Mouse (Mus musculus) megakaryocyte, adult 5-6 weeks (primary cell): ENCODE results near the gene Rnf32. TPM values are rescaled to one million over a fixed set of nuclear protein-coding genes. Genes with fewer than 3 reads are reported as not detected.

ENCODE experiments used
- ATAC-seq: 2 replicates; pipeline ENCODE4 v1.8.0; 2016; ENCODE audit warnings: mild to moderate bottlenecking, inconsistent platforms; ENCODE audit not compliant: poor library complexity, severe bottlenecking
- total RNA-seq, 2 experiments: library from RNA; stranded (forward) in 1 of 2; stranded (reverse) in 1 of 2; fragments of 153-499, 151-499 nt in 1 of 2; fragments of 221-1000, 200-1000 nt in 1 of 2; gene quantifications; 2 replicates each; pipeline versions ENCODE4 v1.2.3 to v1.2.4; 2015 to 2017

The Rnf32 gene
- total RNA-seq, 2 experiments from 2014 or later: not detected

GRCm38 (mm10) chr5:29270879-29271278, 75.1 kb downstream of the Rnf32 start:
- ATAC-seq: no peak

GRCm38 (mm10) chr5:29273426-29273825, 77.6 kb downstream of the Rnf32 start:
- ATAC-seq: no peak

GRCm38 (mm10) chr5:29274746-29275145, 79.0 kb downstream of the Rnf32 start:
- ATAC-seq: no peak

Other genes with a start within 250 kb of the Rnf32 start
- 0.27 and 0.33 TPM in 2 replicates for gene Lmbr1, start 182.4 kb downstream of the Rnf32 start, total RNA-seq (2015)
- gene Lmbr1, start 182.4 kb downstream of the Rnf32 start, total RNA-seq (2017): 2.0 and 2.1 TPM in 2 replicates
- 6.8 and 18.6 TPM in 2 replicates for gene Nom1, start 238.7 kb downstream of the Rnf32 start, total RNA-seq (2015)
- 7.0 and 7.8 TPM in 2 replicates for gene Nom1, start 238.7 kb downstream of the Rnf32 start, total RNA-seq (2017)